Mouse (Mus musculus) midbrain, embryonic 15.5 days (tissue): ENCODE measurements around the gene Senp7. TPM values are rescaled to one million over a fixed set of nuclear protein-coding genes. Genes with fewer than 3 reads are reported as not detected.

Source experiments
- microRNA-seq: library from miRNA; unstranded; fragments of <30 nt; microRNA quantifications from one replicate; pipeline ENCODE4, GENCODE M21; 2016
- polyA plus RNA-seq: library from polyadenylated mRNA; unstranded; fragments of >200 nt; fragmentation: Nextera tagmentation; extraction: Ambion mirVana; gene quantifications from 2 replicates; pipeline ENCODE4 v1.2.1, GENCODE M21; 2015

Gene Senp7
- polyA plus RNA-seq, 1 experiment from 2014 or later: 59.3 TPM

Small RNA genes within 50 kb of the gene (microRNA-seq; reads per million reads assigned to microRNA genes)
- not detected for gene Gm24047

Other genes starting within 250 kb of the Senp7 start
- gene Nfkbiz, start 209.4 kb upstream of the Senp7 start, polyA plus RNA-seq: 0.96 and 1.3 TPM in 2 replicates
- 1.3 and 1.5 TPM in 2 replicates for gene Nxpe3, start 153.1 kb upstream of the Senp7 start, polyA plus RNA-seq
- 14.3 and 14.5 TPM in 2 replicates for gene Cep97, start 113.5 kb upstream of the Senp7 start, polyA plus RNA-seq
- 415 and 447 TPM in 2 replicates for gene Rpl24, start 82.1 kb upstream of the Senp7 start, polyA plus RNA-seq
- gene Zbtb11, start 74.5 kb upstream of the Senp7 start, polyA plus RNA-seq: 22.8 and 24.8 TPM in 2 replicates
- 192 and 204 TPM in 2 replicates for gene Pcnp, start 18.6 kb upstream of the Senp7 start, polyA plus RNA-seq
- 17.5 and 18.2 TPM in 2 replicates for gene Trmt10c, start 10.5 kb upstream of the Senp7 start, polyA plus RNA-seq
- 0.23 and 0.27 TPM in 2 replicates for gene Impg2, start 156.0 kb downstream of the Senp7 start, polyA plus RNA-seq